Mouse (Mus musculus) retina, embryonic 14.5 days (tissue): Measurements from ENCODE around the gene Alkbh4.
"Not testable (repeated sequence)": the region's sequence is repeated elsewhere in the genome, so short reads cannot be mapped to it uniquely, and the experiment has no call there.

Source experiments
- DNase-seq: peaks from one replicate; pipeline ENCODE4 v3.0.0-alpha.2; 2015; ENCODE audit warnings: low spot score

The Alkbh4 gene

DNA sequence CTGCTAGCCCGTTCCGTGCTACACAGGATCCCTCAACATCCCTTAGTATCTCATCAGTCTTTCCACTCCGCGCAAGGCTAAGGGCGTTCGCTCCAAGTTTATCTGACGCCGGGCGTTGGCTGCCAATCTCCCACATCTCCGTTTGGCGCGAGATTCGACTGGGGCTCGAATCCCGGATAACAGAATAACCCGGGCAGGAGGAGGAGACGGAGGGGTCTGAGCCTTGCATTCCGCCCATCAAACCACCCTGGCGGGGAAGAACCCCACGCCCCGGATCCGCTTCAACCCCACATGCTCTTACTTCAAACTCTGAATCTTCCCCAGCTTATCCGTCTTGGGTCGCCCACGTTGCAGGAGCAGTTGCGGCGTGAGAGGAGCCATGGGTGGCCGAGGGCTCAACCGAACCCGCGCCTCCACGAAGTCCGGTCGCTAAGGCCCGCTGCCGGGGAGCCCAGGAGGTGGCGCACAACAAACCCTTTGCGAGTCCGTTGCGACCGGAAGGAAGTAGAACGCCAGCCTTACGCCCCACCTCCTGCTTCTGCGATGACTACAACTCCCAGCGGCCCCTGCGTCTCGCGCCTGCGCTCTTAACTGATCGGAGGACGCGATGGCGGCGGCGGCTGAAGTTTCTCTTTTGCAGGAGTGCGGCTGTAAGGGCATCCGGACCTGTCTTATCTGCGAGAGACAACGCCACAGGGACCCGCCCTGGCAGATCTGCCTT is at the start of gene Alkbh4, which contains the start of gene Lrwd1:
Alkbh4 (plus strand) TSS at position 576 of the 721 bp plus-strand sequence.
Lrwd1 (minus strand) TSS at position 504 of the 721 bp plus-strand sequence.
- DNase-seq = peak; percentile 98

DNA sequence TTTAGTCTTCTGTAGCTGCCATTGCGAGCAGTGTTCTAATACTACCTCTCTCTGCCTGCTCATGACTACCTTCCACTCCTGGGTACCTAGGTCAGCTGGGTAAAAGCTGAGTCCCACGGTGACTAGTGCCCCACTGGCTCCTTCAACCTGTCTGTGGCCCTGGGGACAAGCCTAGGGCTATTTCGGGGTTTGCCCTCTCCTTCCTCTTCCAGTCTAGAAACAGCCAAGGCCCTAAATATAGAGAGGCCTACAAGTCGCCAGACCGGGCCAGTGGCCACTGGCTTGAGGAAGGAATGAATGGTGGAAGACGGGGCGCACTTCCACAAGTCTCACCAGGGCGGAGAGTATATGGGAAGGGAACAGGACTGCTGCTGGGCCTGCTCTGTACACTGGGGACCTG is 49.7 kb upstream of the Alkbh4 start:
- no peak for DNase-seq

GRCm38 (mm10) chr5:136088821-136089575 is 46.9 kb upstream of the Alkbh4 start:
- DNase-seq = no peak

GRCm38 (mm10) chr5:136091927-136092326 is 44.0 kb upstream of the Alkbh4 start:
- no peak for DNase-seq

DNA sequence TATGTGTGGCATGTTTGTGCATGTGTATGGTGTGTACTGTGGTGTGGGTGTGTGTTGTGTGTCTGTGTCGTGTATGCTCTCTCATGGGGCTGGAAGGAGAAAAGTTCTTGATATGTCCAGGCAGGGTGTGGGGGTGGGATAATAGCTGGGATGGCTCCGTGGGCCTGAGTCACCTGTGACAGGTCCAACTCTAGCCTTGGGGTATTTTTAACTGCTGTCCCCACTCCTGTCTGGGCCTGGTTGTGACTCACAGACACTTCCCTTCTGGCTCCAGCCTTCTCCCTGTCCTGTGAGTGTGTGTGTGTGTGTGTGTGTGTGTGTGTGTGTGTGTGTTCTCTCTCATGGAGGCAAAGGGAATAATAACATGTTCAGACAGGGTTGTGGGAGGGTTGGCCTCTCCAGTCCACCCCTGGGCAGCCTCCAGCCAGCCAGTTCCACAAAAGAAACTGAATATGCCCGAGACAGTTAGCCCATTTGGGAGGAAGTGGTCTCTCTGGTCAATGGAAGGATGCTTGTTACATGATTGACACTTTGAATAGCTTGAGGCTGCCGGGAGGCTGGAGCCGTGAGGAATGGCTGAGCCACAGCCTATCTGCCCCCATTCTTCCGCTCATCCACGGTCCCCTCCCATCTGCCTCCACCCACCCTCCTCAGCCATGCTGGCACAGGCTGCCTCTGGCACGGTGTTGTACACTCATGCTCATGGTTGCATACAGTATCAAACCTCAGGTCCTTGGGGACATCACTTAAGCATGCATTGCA is 41.5 kb upstream of the Alkbh4 start:
- DNase-seq = no peak

- DNase-seq = no peak
These were observed 40.9 kb upstream of the Alkbh4 start for GRCm38 (mm10) chr5:136095089-136095488.

DNA sequence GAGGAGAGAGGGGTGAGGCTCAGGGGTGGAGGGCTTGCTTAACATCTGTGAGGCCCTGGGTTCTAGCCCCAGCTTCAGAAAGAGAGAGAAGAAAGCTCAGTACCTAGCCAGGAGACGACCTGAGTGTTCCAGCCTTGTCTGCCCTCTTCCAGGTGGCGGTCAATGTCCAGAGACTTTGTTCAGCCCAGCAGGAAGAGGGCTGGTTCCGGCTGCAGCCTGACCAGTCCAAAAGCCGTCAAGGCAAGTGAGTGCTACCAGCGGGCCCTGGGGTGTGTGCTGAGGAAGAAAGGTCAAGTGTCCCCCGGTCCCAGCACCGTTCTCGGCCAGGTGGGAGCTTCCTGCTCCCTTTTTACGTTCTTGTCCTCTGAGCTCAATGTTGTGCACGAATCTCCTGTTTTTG is 37.4 kb upstream of the Alkbh4 start:
- DNase-seq = no peak

DNA sequence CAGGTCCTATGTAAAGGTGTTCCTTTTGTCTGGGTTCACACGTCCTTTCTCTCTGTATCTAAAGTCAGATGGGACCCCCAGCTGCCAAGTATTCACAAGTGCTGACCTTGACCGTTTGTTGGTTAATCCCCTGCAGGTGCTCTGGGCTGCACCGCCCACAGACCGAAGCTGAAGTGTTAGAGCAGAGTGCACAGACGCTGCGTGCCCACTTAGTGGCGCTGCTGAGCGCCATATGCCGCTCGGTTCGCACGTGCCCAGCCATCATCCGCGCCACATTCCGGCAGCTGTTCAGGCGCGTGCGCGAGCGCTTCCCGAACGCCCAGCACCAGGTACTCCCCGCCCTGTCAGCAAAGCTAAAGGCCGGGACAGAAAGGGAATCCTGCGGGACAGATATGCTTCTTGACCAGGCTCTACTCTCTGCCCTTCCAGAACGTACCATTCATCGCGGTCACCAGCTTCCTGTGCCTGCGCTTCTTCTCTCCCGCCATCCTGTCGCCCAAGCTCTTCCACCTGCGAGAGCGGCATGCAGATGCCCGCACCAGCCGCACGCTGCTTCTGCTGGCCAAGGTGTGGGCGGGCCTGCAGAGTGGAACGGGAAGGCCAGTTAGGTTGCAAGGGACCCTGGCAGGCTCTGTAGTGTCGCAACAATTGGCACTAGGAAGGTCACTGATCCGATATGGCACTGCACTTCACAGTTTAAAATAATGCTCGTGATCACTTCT is 33.7 kb upstream of the Alkbh4 start:
- peak; percentile 91 for DNase-seq

- peak; percentile 66 for DNase-seq
These were observed 31.4 kb upstream of the Alkbh4 start for GRCm38 (mm10) chr5:136104511-136104910.

GRCm38 (mm10) chr5:136108486-136108885 is 27.5 kb upstream of the Alkbh4 start:
- DNase-seq = no peak

DNA sequence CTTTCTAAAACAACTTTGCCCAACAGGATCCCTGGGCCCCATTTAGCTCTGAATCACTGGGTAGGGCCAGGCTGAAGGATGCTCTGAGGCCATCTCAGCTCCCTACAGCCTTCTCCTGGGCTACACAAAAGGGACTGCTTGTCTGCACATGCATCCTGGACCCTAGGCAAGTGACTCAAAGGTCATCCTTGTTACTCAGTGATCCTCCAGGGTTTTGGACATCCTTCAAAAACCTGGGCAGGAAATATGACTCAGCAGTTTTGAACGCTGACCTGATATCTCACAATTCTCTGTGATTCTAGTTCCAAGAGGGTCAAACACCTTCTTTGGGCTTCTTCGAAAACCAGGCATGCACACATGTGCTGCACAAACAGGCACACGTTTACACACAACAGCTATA is 26.9 kb upstream of the Alkbh4 start:
- DNase-seq = no peak

GRCm38 (mm10) chr5:136113546-136113945 is 22.4 kb upstream of the Alkbh4 start:
- not testable (repeated sequence) for DNase-seq

DNA sequence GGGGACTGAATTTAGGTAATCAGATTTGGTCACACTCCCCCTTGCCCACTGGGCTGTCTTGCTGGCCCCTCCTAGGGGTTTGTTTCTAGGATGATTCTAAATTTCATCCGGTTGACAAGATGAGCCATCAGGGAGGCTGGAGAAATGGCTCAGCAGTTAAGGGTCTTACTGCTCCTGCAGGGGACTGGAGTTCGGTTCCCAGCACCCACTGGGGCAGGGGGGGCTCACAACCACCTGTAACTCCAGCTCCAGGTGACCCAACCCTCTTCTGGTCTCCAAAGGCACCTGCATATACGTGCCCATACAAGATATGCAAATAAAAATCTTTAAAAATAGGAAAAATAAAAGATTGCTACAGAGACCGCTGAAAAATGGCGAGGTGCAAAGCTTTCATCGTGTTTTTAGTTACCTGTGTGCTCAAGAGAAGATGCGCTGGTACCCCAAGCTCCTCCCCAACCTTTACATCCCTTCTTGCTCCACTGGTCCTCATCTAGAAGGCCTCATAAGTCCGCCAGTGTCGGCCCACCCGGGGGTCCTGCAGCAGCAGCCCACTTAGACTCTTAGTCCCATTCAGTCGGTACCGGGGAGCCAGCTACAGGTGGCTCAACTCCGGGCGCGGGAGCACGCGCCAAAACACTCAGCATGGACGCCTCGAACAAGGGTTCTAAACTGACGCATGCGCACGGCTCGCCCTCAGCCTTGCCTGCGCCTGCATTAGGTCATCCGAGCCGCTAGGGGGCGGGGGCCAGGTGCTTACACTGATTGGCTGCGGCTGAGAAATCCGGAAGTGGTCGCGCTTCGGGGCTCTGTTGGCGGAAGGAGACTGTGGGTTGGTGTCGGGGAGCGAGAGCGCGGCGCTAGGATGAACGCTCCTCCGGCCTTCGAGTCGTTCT is 19.8 kb upstream of the Alkbh4 start, which contains the start of gene Polr2j:
Polr2j (plus strand) TSS at position 741 of the 893 bp plus-strand sequence.
- peak; percentile 99 for DNase-seq

GRCm38 (mm10) chr5:136116784-136117112 is 19.2 kb upstream of the Alkbh4 start:
- no peak for DNase-seq

DNA sequence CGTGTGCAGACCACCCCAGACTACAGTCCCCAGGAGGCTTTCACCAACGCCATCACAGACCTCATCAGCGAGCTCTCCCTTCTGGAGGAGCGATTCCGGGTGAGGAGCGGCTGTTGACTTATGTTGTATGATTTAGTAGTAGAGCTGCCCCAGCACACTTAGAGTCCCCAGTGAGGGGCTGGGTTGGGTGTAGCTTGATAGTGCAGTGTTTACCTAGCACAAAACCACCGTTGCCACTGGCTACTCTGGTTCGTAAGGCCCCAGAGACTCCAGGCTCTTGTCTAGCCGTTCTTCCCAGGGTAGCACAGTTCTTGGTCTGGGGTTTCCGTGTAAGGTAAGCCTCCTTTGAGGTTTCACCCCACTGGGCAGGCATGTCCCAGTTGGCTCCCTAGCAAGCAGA is 13.8 kb upstream of the Alkbh4 start:
- no peak for DNase-seq

DNA sequence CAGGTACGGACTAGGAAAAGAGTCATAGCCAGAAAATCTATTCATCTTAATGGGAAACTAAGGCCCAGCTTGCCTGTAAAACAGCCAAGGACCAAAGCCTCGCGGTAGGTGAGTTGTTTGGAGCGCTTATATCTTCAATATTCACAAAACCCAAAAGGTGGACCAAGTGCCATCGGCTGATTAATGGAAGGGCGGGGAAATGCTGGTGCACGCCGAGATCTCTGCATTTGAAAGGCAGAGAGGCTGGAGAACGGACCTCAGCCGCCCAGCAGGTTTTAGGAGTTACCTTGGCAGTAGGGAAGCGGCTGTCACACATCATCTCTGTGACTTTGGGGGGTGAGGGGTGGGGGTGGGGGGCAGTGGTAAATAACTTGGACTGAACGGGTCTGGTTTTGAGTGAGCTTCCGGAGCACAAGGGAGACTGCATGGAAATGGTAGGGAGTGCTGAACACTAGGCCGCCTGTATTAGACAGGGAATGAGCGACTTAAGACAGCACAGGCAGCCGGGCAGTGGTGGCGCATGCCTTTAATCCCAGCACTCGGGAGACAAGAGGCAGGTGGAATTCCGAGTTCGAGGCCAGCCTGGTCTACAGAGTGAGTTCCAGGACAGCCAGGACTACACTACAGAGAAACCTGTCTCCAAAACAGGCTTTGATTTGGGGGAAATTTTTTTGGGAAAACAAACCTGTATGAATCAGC is 495 bp downstream of the Alkbh4 start:
- DNase-seq = peak; percentile 26

GRCm38 (mm10) chr5:136137658-136138274 is 1.8 kb downstream of the Alkbh4 start:
- peak; percentile 85 for DNase-seq

- no peak for DNase-seq
These were observed 3.4 kb downstream of the Alkbh4 start for GRCm38 (mm10) chr5:136139393-136139792.

- no peak for DNase-seq
These were observed 4.1 kb downstream of the Alkbh4 start for GRCm38 (mm10) chr5:136140057-136140482.

GRCm38 (mm10) chr5:136142746-136143145 is 6.8 kb downstream of the Alkbh4 start:
- DNase-seq = no peak
